Mouse (Mus musculus) lung, adult 2 months (tissue): ENCODE data around the gene Kel.

ENCODE experiments used
- CTCF ChIP-seq: fragments of 200-500 bp; IDR thresholded peaks from 2 replicates; pipeline ENCODE4 v1.5.1; 2011; ENCODE audit warnings: mild to moderate bottlenecking, low read length, control low read depth; ENCODE audit not compliant: insufficient read depth
- POLR2A ChIP-seq: fragments of 200-500 bp; IDR thresholded peaks from 2 replicates; pipeline ENCODE4 v1.6.1; 2011; ENCODE audit warnings: low read depth, mild to moderate bottlenecking, control low read depth, low read length, borderline replicate concordance; ENCODE audit errors: extremely low read depth

DNA sequence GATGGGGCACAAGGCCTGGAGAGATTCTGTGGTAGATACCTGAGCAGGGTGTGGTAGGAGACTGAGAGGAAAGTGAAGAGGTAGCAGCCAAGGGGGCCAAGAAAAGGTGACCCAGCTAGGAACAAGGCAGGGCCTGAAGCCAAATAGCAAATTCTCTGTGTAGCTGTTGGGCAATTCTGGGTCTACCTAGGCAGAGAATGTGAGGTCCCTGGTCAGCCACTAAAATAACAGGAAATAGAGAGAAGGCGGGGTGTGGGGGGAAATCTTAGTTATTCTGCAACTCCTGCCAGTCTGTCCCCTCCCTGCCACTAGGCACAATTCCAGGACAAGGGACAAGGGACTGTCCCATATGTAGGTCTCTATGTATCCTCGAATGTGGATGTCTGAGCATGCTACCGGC lies 60.9 kb downstream of the Kel start:
- TF ChIP-seq POLR2A (no peak), CTCF (no peak)
